Mouse (Mus musculus) liver, embryonic 11.5 days (tissue): ENCODE results near the gene Zfp934. TPM values are rescaled to one million over a fixed set of nuclear protein-coding genes. Genes with fewer than 3 reads are reported as not detected.
A peak's percentile ranks its signal among the peaks of the same experiment; 100 is the strongest.
"Not testable (repeated sequence)": the region's sequence is repeated elsewhere in the genome, so short reads cannot be mapped to it uniquely, and the experiment has no call there.

ENCODE experiments used
- ATAC-seq: fragments of 200-750 bp; cut with Nextera tagmentation; replicated peaks from 2 replicates; pipeline ENCODE4 v1.8.0; 2017; ENCODE audit warnings: moderate number of reproducible peaks, mild to moderate bottlenecking, moderate TSS enrichment, moderate library complexity; ENCODE audit not compliant: low FRiP score
- DNase-seq: peaks from one replicate; pipeline ENCODE4 v3.0.0-alpha.2; 2017; ENCODE audit warnings: low spot score
- H3K27ac ChIP-seq: fragments of 300-500 bp; sonication (generic); 2 replicates; pipeline ENCODE4 v1.5.1; 2014; ENCODE audit warnings: mild to moderate bottlenecking, low read depth, low read length, control low read depth
- H3K27me3 ChIP-seq: fragments of 300-500 bp; sonication (generic); replicated peaks from 2 replicates; pipeline ENCODE4 v1.6.1; 2014; ENCODE audit warnings: low read length, mixed read lengths; ENCODE audit not compliant: control insufficient read depth, insufficient read depth
- H3K36me3 ChIP-seq: fragments of 300-500 bp; sonication (generic); 2 replicates; pipeline ENCODE4 v1.6.1; 2014; ENCODE audit warnings: mild to moderate bottlenecking, low read length, moderate library complexity, mixed read lengths; ENCODE audit not compliant: control insufficient read depth, insufficient read depth
- H3K4me1 ChIP-seq: fragments of 300-500 bp; sonication (generic); replicated peaks from 2 replicates; pipeline ENCODE4 v1.6.1; 2014; ENCODE audit warnings: low read length, mixed read lengths; ENCODE audit not compliant: control insufficient read depth, insufficient read depth
- H3K4me2 ChIP-seq: fragments of 300-500 bp; sonication (generic); 2 replicates; pipeline ENCODE4 v1.6.1; 2014; ENCODE audit warnings: mild to moderate bottlenecking, control low read depth, moderate library complexity
- H3K4me3 ChIP-seq: fragments of 300-500 bp; sonication (generic); 2 replicates; pipeline ENCODE4 v1.5.1; 2014; ENCODE audit warnings: low read depth, low read length, control low read depth
- H3K9ac ChIP-seq: fragments of 300-500 bp; sonication (generic); 2 replicates; pipeline ENCODE4 v1.6.1; 2014; ENCODE audit warnings: low read depth, low read length, control low read depth
- H3K9me3 ChIP-seq: fragments of 300-500 bp; sonication (generic); 2 replicates; pipeline ENCODE4 v1.6.1; 2016; ENCODE audit warnings: low read length, inconsistent platforms, mixed read lengths; ENCODE audit not compliant: control insufficient read depth
- WGBS: fragments of 180-500 bp; shearing (Covaris S2); extraction: QIAGEN DNeasy Blood & Tissue Kit; methylation state at CpG from one replicate; pipeline ENCODE4 v1.1.7; 2014; 5-methylcytosine and 5-hydroxymethylcytosine counted together
- polyA plus RNA-seq: library from polyadenylated mRNA; unstranded; fragments of >200 nt; fragmentation: Nextera tagmentation; extraction: Ambion mirVana; gene quantifications from 2 replicates; pipeline ENCODE4 v1.2.1, GENCODE M21; 2014

Zfp934 gene
- polyA plus RNA-seq: 13.5 and 15.5 TPM in 2 replicates

- ATAC-seq, H3K36me3 ChIP-seq, H3K9me3 ChIP-seq, DNase-seq, H3K4me3 ChIP-seq, H3K9ac ChIP-seq, H3K4me1 ChIP-seq, H3K27me3 ChIP-seq, H3K27ac ChIP-seq, H3K4me2 ChIP-seq: not testable (repeated sequence)
- WGBS: 79% methylated on average over 3 of the region's 6 CpGs
These were observed at the start of gene Zfp934 for GRCm38 (mm10) chr13:62571099-62571498. Zfp934 (minus strand) TSS chr13:62571199.

- WGBS: 68% methylated on average over 4 of the region's 4 CpGs
These were observed 46.5 kb upstream of the Zfp934 start for GRCm38 (mm10) chr13:62617449-62617848.

GRCm38 (mm10) chr13:62561696-62562095 lies 9.3 kb downstream of the Zfp934 start:
- H3K4me2 ChIP-seq, H3K4me3 ChIP-seq, H3K9me3 ChIP-seq, H3K27ac ChIP-seq, H3K9ac ChIP-seq, H3K4me1 ChIP-seq, DNase-seq, H3K27me3 ChIP-seq, H3K36me3 ChIP-seq, ATAC-seq: not testable (repeated sequence)
- WGBS: 0% methylated on average over 1 of the region's 1 CpGs

More at GRCm38 (mm10) chr13:62617449-62617848, 46.5 kb upstream of the Zfp934 start:
- H3K9me3 ChIP-seq, H3K27me3 ChIP-seq, H3K4me1 ChIP-seq, H3K36me3 ChIP-seq, H3K4me2 ChIP-seq, H3K27ac ChIP-seq, ATAC-seq, H3K9ac ChIP-seq, H3K4me3 ChIP-seq, DNase-seq: not testable (repeated sequence)

GRCm38 (mm10) chr13:62558189-62559110 lies 12.5 kb downstream of the Zfp934 start, which contains the start of gene Zfp935:
Zfp935 (minus strand) TSS chr13:62558511.
- peak within 1 kb of the TSS; percentile 40; the same call in 1 of the 2 replicates for H3K9ac ChIP-seq
- H3K9me3 ChIP-seq, H3K4me1 ChIP-seq, H3K27me3 ChIP-seq, H3K36me3 ChIP-seq, H3K27ac ChIP-seq: not testable (repeated sequence)
- 3% methylated on average over 25 of the region's 27 CpGs for WGBS
- peak; percentile 31 for DNase-seq
- peak within 1 kb of the TSS; percentile 42; the same call in 1 of the 2 replicates for H3K4me2 ChIP-seq
- ATAC-seq: peak; percentile 70
- H3K4me3 ChIP-seq: peak within 1 kb of the TSS; percentile 47

GRCm38 (mm10) chr13:62530129-62530528 lies 40.9 kb downstream of the Zfp934 start:
- not testable (repeated sequence) for H3K4me3 ChIP-seq, H3K27me3 ChIP-seq, ATAC-seq, H3K9me3 ChIP-seq, H3K36me3 ChIP-seq, DNase-seq, H3K4me1 ChIP-seq, H3K4me2 ChIP-seq, H3K27ac ChIP-seq, H3K9ac ChIP-seq

GRCm38 (mm10) chr13:62510641-62511420 lies 60.2 kb downstream of the Zfp934 start:
- H3K27me3 ChIP-seq, H3K4me1 ChIP-seq, H3K9me3 ChIP-seq, H3K27ac ChIP-seq, H3K4me2 ChIP-seq, H3K4me3 ChIP-seq, DNase-seq, H3K36me3 ChIP-seq, H3K9ac ChIP-seq, ATAC-seq: not testable (repeated sequence)
- 79% methylated on average over 1 of the region's 1 CpGs for WGBS

- not testable (repeated sequence) for H3K9me3 ChIP-seq, H3K27me3 ChIP-seq, H3K4me2 ChIP-seq, H3K4me1 ChIP-seq, ATAC-seq, H3K36me3 ChIP-seq, DNase-seq, H3K27ac ChIP-seq, H3K4me3 ChIP-seq, H3K9ac ChIP-seq
- WGBS: 89% methylated on average over 8 of the region's 8 CpGs
These were observed 98.3 kb downstream of the Zfp934 start for GRCm38 (mm10) chr13:62472661-62473060.

GRCm38 (mm10) chr13:62469947-62470346 lies 101.1 kb downstream of the Zfp934 start:
- H3K27me3 ChIP-seq, H3K36me3 ChIP-seq, H3K27ac ChIP-seq, H3K4me2 ChIP-seq, H3K4me1 ChIP-seq, H3K9ac ChIP-seq, DNase-seq, H3K4me3 ChIP-seq, H3K9me3 ChIP-seq, ATAC-seq: not testable (repeated sequence)
